Mouse (Mus musculus) mesoderm, embryonic 11.5 days (tissue): ENCODE data around the gene Slco2b1.

Experiments
- DNase-seq: peaks from one replicate; pipeline ENCODE4 v3.0.0-alpha.2; 2012; ENCODE audit warnings: low read depth, low spot score

Slco2b1 gene

DNA sequence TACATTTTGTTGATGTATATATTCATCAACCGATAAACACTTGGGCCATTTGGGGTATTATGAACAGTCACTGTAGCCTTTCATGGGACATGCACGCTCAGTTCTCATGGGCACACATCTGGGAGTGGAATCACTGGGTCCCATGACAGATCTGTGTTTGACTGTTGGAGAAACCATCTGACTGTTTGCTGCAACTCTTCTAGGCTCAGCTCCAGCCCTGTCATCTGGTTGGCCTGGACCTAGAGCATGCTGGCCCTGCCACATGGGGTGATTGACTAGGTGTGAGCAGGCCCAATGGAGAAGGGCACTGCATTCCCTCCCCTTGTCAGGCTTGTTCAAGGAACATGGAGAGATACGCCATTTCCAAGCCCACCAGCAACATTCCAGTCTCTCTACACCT lies 17.2 kb downstream of the Slco2b1 start:
- no peak for DNase-seq

DNA sequence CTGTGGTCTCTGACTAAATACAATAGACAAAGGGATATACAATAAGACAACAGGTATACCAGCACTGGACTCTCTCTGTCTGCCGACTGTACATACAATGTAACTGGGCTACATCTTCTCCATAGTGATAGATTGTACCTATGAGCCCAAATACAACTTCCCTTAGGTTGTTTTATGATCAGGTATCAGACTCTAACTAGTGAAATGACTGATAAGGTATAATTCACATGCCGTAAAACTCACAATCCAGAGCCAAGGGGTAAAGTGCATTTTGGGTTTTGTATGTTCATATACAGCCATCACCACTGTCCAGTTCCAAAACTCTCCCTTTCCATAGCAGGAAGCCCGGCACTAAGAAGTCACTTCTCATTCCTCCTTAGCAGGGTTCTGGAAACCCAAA lies 17.8 kb downstream of the Slco2b1 start:
- DNase-seq: no peak

- no peak for DNase-seq
Observed at GRCm38 (mm10) chr7:99692396-99692795, 18.7 kb downstream of the Slco2b1 start.

DNA sequence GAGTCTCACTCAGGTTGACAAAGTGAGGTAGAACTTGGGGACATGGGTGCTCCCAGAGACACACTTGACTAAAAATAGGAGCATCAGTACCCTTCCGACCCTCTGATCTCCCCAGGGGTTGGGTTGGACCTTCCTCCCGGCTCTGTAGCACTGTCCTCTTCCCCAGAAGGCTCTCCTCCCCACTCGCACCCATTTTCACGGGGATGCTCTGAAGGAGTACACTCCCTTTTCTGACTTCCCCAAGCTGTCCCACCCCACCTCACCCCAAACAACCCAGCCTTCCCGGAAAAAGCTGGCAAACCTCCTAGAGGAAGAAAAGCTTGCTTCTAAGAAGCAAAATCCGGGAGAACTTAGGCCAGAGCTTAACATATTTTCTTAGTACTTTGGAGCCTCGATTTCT lies 20.3 kb downstream of the Slco2b1 start:
- no peak for DNase-seq

GRCm38 (mm10) chr7:99684086-99684485 lies 27.1 kb downstream of the Slco2b1 start:
- no peak for DNase-seq

GRCm38 (mm10) chr7:99680771-99681170 lies 30.4 kb downstream of the Slco2b1 start:
- no peak for DNase-seq

DNA sequence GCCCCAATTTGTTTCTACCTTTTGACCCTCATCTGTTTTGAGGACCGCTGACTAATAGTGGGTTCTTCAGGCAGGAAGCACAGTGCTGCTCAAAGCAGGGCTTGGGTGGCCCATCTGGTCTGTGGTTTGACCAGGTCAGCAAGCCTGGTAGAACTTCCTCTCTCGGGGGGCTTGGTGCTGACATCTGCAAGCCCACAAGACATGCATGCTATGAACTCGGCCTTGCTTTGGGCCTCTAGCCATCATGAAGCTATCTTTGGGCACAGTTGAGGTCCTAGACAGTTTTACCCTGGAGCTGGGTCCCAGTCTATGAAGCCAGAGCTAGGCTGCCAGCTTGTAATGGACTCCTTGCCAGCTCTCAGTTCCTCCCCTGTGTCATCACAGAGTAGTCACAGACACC lies 36.2 kb downstream of the Slco2b1 start:
- no peak for DNase-seq

DNA sequence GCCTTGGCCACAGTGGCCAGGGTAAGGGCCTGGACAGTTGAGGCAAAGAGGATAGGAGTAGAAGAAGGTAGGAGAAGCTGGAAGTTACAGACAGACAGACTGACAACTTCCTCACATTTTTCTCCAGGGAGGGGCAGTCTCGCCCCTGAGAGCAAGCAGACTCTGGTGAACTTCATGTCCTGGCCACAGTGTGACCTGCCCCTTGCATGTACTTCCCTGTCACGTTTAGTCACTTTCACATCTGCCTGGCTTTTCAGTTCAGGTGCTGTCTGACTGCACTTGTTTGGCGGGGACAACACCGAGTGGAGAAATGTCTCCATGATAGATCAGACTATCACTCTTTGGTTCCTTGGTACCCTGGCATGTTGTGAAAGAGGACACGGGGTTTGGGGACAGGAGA lies 36.9 kb downstream of the Slco2b1 start:
- DNase-seq: no peak

GRCm38 (mm10) chr7:99673188-99673587 lies 38.0 kb downstream of the Slco2b1 start:
- DNase-seq: no peak

- no peak for DNase-seq
Observed at GRCm38 (mm10) chr7:99671544-99672435, 39.4 kb downstream of the Slco2b1 start.

GRCm38 (mm10) chr7:99670915-99671314 lies 40.2 kb downstream of the Slco2b1 start:
- no peak for DNase-seq

DNA sequence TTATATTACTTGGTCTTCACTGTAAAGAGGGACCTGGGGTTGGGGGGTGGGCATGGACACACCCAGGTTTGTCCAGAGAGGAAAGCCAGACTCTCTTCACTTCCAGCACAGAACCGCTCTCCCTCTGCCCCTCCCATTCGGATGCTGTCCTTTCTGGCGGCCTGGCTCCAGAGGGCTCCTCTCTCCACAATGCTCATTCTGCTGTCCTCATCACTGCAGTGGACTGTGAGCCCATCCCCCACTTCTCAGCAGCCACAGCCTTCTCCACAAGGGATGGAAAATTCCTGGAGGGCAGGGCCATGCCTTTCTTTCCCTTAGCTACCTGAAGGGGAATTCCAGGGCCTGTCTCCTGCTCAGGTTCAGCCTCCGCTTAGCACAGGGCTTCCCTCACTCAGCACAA lies 42.3 kb downstream of the Slco2b1 start:
- DNase-seq: peak; percentile 22

GRCm38 (mm10) chr7:99667096-99667495 lies 44.0 kb downstream of the Slco2b1 start:
- no peak for DNase-seq

DNA sequence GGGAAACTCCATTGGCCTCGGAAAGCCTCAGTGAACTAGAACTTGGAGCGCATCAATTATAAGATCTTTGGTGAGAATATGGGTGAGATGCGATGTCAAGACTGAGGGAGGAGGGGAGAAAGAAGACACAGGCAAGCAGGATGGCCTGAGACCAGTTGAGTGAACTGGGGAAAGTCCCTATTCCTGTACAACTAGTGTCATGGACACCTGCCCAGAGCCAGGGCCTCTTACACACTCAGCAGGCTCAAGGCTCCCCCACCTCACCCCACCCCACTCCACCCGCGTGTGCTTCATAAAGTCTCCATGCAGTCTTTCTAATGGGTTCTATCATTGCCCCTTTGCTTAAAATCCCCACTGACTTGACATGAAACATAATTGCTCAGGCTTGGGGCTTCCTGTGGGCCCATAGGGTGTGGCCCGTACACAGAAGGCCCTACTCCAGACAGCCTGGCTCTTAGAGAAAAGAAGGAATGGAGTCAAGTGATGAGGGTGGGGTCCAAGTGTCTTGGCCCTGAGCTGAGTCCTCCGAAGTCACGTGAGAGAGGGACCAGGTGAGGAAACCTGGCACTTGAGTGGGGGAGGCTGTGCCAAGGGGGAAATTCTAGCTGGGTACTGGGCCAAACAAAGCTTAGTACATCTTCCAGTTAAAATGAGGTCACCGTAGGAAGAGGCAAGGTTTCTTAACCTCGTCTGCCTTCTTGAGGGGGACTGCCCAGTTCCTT lies 45.2 kb downstream of the Slco2b1 start:
- DNase-seq: no peak

DNA sequence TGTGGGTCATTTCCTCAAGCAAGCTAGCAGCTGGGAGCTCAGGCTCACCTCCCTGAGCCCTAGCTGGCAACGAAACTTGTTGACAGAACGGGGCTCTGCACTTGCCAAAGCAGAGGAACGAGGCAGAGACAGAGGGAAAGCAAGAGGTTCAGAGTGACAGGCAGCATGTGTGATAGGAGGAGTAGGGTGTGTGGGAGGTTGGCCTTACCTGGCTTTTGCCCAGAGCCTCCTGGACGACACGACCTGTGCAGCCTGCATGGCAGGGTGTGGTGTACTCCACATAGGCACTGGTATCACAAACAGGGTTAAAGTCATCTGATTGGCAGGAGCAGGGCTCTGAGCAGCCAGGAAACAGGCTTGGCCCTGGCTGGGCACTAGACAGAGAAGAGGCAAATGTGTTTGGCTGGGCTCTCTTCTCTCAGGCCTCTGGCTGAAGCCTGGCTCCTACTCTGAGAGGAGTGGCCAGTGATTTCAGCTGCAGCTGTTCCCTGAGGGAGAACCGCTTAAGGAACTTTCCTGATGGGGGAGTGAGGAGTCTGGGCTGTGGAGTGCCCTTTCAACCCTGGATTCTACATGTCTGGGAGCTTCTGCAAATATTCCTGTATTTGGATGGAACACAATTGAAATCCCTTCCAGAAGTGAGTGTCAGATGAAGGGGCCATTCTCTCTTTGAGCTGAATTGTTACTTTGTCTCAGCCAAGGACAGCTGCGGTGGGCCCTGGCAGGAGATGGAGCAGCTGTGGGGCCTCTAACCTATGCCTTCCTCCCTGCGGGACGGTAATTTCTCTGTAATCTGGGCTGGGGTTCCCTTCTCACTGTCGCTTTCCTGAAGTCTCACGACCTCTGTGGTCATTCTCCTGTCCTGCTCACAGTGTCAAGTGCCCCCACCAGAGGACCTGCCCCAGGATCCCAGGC lies 46.3 kb downstream of the Slco2b1 start:
- peak; percentile 43 for DNase-seq

DNA sequence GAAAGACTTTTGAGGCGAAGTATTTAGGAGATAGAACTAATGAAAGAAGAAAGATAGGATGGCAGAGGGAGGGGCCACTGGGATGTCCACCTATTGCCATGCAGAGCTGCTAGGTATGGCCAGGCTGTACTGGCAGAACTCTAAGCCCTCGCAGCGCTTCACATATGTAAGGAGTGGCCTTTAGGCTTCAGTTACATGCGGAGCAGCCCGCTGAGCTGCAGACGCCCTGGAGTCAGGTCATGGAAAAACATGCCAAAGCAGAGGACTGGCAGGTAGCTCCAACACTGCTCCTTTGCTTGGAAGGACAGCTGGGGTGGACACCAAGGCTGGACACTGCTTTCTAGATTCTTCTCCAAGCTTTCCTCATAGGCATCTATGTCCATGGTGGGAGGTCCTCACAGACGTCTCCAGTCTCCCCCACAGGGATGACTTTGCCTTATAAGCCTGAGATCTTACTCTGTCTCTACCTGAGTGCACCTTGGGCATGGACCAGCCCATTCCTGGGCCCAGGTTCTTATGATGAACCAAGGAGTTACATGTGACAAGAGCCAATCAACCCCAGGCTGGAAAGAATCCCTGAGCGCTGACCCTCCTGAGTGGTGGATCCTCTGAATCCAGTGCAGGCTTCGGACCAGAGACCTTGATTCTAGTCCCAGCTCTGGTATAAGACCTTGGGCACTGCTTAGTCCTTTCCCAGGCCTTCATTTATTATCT lies 47.5 kb downstream of the Slco2b1 start:
- DNase-seq: no peak

GRCm38 (mm10) chr7:99662311-99662710 lies 48.8 kb downstream of the Slco2b1 start:
- DNase-seq: no peak

DNA sequence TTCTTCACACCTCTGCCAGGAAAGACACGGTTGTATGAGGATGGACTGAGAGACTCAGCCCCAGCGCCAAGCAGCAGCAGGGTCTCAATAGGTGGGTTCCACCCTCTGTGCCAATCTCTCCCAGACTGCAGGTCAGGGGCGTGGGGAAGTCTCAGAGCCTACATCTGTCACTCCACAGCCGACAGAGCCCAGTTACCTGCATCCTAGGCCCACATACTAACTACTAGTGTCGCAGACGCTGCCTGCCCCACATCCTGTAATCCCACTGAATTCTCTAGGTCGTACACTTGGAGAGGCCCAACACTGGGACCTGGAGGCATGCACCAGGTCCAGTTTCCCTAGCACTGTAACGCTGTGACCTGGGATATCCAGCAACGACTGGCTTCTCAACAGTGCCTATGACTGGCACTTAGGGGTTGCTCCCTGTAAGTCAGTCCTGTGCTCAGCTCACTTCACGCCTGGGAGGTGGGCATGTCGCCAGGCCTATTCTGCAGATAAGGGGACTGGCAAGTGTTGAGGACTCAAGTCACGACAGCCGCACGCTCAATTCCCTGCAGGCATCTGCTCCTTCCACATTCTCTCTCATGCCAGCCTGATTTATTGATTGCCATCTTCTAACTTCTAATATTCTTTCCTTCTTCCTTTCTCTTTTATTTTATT lies 49.4 kb downstream of the Slco2b1 start:
- DNase-seq: no peak

DNA sequence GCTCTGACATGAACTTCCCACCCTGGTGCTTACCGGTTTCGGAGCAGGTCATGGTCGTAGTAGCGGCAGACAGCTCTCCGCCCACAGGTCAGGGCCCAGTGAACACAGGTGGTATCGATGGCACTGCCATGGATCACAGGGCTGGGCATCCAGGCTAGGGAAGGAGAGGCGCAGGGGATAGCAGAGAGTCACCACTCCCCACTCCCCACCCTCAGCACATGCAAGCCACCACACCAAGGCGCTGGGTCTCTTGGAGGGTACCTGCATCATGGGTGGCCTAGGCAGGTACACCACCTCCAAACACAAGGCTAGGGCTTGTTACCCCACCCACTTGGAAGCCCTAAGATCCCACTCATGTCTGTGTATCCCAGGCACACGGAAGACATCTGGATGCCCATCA lies 50.1 kb downstream of the Slco2b1 start:
- DNase-seq: no peak

GRCm38 (mm10) chr7:99659379-99660029 lies 51.6 kb downstream of the Slco2b1 start:
- DNase-seq: peak; percentile 89
